In the genomic region with DNA sequence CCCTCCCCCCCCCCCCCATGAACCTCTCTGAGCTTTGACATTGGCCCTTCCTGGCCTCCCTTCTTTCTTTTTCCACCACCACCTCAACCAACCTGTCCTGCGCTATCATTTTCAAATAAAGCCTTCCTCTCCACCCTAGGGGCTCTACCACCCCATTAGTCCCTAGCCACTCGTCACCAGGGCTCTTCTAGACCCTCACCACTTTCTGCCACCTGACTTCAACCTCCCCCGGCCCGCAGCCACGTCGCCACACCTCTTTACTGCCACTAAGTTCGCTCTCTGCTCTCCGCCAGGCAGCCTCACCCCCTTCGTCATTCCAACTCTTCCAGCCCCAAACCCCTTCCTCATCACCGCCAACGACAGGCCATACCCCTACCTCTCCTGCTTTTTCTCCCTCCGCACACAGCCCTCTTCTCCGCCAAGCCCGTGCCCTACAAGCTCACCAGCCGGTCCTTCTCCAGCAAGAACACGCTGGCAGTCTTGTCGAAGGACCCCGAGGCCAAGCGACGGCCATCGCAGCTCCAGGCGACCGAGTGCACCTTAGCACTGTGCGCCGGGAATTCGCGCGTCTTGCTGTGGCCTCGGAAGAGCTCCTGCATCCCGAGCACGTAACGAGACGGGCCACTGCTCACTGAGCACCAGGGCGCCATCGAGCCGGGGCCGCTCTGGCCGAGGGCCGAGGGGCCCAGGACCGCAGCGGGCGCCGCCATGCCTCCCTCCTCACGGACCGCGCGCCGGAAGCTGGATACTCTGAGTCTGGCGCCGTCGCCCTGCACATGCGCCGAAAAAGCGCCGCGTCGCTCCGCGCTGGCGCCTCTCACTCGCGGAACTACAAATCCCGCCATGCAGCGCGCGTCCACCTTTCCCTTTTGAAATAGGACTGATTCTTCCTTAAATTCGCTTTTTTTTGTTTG, we compare ENCODE assay signal across 8 mouse cellular contexts. TPM values are rescaled to one million over a fixed set of nuclear protein-coding genes. Genes with fewer than 3 reads are reported as not detected.
DNase-seq lines count a peak whose midpoint lies in the region; ATAC-seq and TF ChIP-seq lines count a peak whose summit lies in the region.

TSS of gene Thoc3 (minus strand) at position 752 of the 914 bp plus-strand sequence.

- whole genome bisulfite sequencing in forebrain, embryonic 13.5 days, result under 1% methylated on average over 67 of the region's 67 CpGs
- 1% methylated on average over 67 of the region's 67 CpGs for WGBS in large intestine, adult 2 months
- under 1% methylated on average over 67 of the region's 67 CpGs for WGBS in liver, postnatal 0 days (ENCODE audit: insufficient replicate concordance)
- WGBS in neural tube, embryonic 14.5 days, result under 1% methylated on average over 65 of the region's 67 CpGs

- H3K9me3 ChIP-seq in E14TG2a.4 (ENCODE audit: low read length), result no peaks in the 10 kb centered on the region
- peaks cover 13% of the 10 kb centered on the region for H3K9me3 ChIP-seq in forebrain, embryonic 13.5 days (replicated peaks)
- no peaks in the 10 kb centered on the region for H3K9me3 ChIP-seq in liver, postnatal 0 days (ENCODE audit: low read length)
- no peaks in the 10 kb centered on the region for H3K9me3 ChIP-seq in neural tube, embryonic 14.5 days (ENCODE audit: control insufficient read depth, low read length)

- peak within 1 kb of the TSS; percentile 81 for H3K9ac ChIP-seq in forebrain, embryonic 13.5 days
- H3K9ac ChIP-seq in liver, postnatal 0 days (replicated peaks), result peak within 1 kb of the TSS; percentile 89
- peak within 1 kb of the TSS; percentile 72 for H3K9ac ChIP-seq in neural tube, embryonic 14.5 days (replicated peaks; ENCODE audit: low read depth, low read length)

- H3K4me3 ChIP-seq in E14TG2a.4 (replicated peaks; ENCODE audit: low read length), result peak within 1 kb of the TSS; percentile 100
- peak within 1 kb of the TSS; percentile 66 for H3K4me3 ChIP-seq in forebrain, embryonic 13.5 days
- peak within 1 kb of the TSS; percentile 91 for H3K4me3 ChIP-seq in liver, postnatal 0 days (ENCODE audit: low read depth, low read length)
- peak within 1 kb of the TSS; percentile 95 for H3K4me3 ChIP-seq in neural tube, embryonic 14.5 days (ENCODE audit: low read depth, low read length)

- H3K4me1 ChIP-seq in E14TG2a.4 (replicated peaks; ENCODE audit: low read depth, low read length), result peaks cover 33% of the 10 kb centered on the region
- peaks cover 12% of the 10 kb centered on the region for H3K4me1 ChIP-seq in forebrain, embryonic 13.5 days
- peaks cover 7% of the 10 kb centered on the region for H3K4me1 ChIP-seq in liver, postnatal 0 days (ENCODE audit: insufficient read depth)
- H3K4me1 ChIP-seq in neural tube, embryonic 14.5 days (ENCODE audit: control insufficient read depth, insufficient read depth, low read length), result peaks cover 8% of the 10 kb centered on the region; the same call in 1 of the 2 replicates

- no peak within 1 kb of the TSS for H3K27ac ChIP-seq in forebrain, embryonic 13.5 days
- H3K27ac ChIP-seq in liver, postnatal 0 days (ENCODE audit: low read depth), result peak within 1 kb of the TSS; percentile 46; the same call in 1 of the 2 replicates
- peak within 1 kb of the TSS; percentile 55; the same call in 1 of the 2 replicates for H3K27ac ChIP-seq in neural tube, embryonic 14.5 days (ENCODE audit: low read depth, low read length)

- no peak for TF ChIP-seq EP300 in liver, postnatal 0 days (IDR thresholded peaks at IDR 0.05; ENCODE audit: low read depth)

- no peaks in the 10 kb centered on the region for H3K27me3 ChIP-seq in E14TG2a.4 (ENCODE audit: insufficient read depth, low read length)
- no peaks in the 10 kb centered on the region for H3K27me3 ChIP-seq in forebrain, embryonic 13.5 days
- H3K27me3 ChIP-seq in liver, postnatal 0 days (ENCODE audit: insufficient read depth, low read length), result no peaks in the 10 kb centered on the region
- H3K27me3 ChIP-seq in neural tube, embryonic 14.5 days (ENCODE audit: control insufficient read depth, insufficient read depth, low read length), result no peaks in the 10 kb centered on the region

- H3K36me3 ChIP-seq in E14TG2a.4 (ENCODE audit: insufficient read depth, low read length), result peaks cover 44% of the 10 kb centered on the region
- peaks cover 43% of the 10 kb centered on the region for H3K36me3 ChIP-seq in forebrain, embryonic 13.5 days (ENCODE audit: poor library complexity, severe bottlenecking)
- peaks cover 34% of the 10 kb centered on the region for H3K36me3 ChIP-seq in liver, postnatal 0 days (replicated peaks; ENCODE audit: insufficient read depth, low read length)
- H3K36me3 ChIP-seq in neural tube, embryonic 14.5 days (ENCODE audit: control insufficient read depth, insufficient read depth, low read length), result peaks cover 31% of the 10 kb centered on the region

- intact Hi-C loops in heart, postnatal 10 days (cut with DNase I), result loop anchor here (5.0 kb wide), 2 partner anchors 94 to 154 kb away; partner anchors contain the start of gene Faf2

- peak; percentile 99 for ATAC-seq in forebrain, embryonic 13.5 days
- ATAC-seq in liver, postnatal 0 days, result peak; percentile 99
- peak; percentile 98 for ATAC-seq in neural tube, embryonic 14.5 days (ENCODE audit: low read depth)

- peak within 1 kb of the TSS; percentile 93 for H3K4me2 ChIP-seq in forebrain, embryonic 13.5 days
- peak within 1 kb of the TSS; percentile 97 for H3K4me2 ChIP-seq in liver, postnatal 0 days (ENCODE audit: low read depth, low read length)
- H3K4me2 ChIP-seq in neural tube, embryonic 14.5 days (ENCODE audit: low read depth, low read length), result peak within 1 kb of the TSS; percentile 72

- TF ChIP-seq CTCF in E14TG2a.4 (conservative IDR thresholded peaks at IDR 0.05; ENCODE audit: low read length), result no peak
- TF ChIP-seq CTCF in liver, postnatal 0 days (IDR thresholded peaks at IDR 0.05; ENCODE audit: low read depth), result no peak

- DNase-seq in c-Kit-positive CD71-positive TER-119-positive erythroid progenitor cells, embryonic 14.5 days (ENCODE audit: low spot score), result peak; percentile 86
- peak; percentile 91 to 93 for DNase-seq in heart, postnatal 10 days
- DNase-seq in large intestine, adult 2 months (ENCODE audit: low read depth, low spot score), result peak; percentile 70
- DNase-seq in liver, postnatal 0 days, result peak; percentile 93
- peak; percentile 93 for DNase-seq in testis, postnatal 10 days (ENCODE audit: low spot score)

RNA-seq across cellular contexts. Expression of gene Thoc3, which starts in this region (rescaled TPM):
- polyA plus RNA-seq in forebrain, embryonic 13.5 days (2015; fragmentation: Nextera tagmentation; extraction: Ambion mirVana), result 108 and 113 TPM in 2 replicates
- total RNA-seq in heart, postnatal 10 days (2021), result 10 to 100 TPM; 33.3 to 34.0 TPM
- polyA plus RNA-seq in large intestine, adult 2 months (2012; rRNA removed), result 16.6 and 18.1 TPM in 2 replicates
- 32.8 and 37.4 TPM in 2 replicates for polyA plus RNA-seq in liver, postnatal 0 days (2015; fragmentation: Nextera tagmentation; extraction: Ambion mirVana)
- 91.0 and 102 TPM in 2 replicates for polyA plus RNA-seq in neural tube, embryonic 14.5 days (2014; fragmentation: Nextera tagmentation; extraction: Ambion mirVana)
